Mouse (Mus musculus) embryonic facial prominence, embryonic 12.5 days (tissue): Measurements from ENCODE around the gene Cfap126. TPM values are rescaled to one million over a fixed set of nuclear protein-coding genes. Genes with fewer than 3 reads are reported as not detected.

Source experiments
- ATAC-seq: fragments of 200-750 bp; cut with Nextera tagmentation; 2 replicates; pipeline ENCODE4 v1.8.0; 2017; ENCODE audit not compliant: insufficient number of reproducible peaks, insufficient read depth, low FRiP score, low TSS enrichment
- H3K27ac ChIP-seq: fragments of 300-500 bp; sonication (generic); 2 replicates; pipeline ENCODE4 v1.5.1; 2016; ENCODE audit warnings: mild to moderate bottlenecking
- H3K27me3 ChIP-seq: fragments of 300-500 bp; sonication (generic); 2 replicates; pipeline ENCODE4 v1.6.1; 2016; ENCODE audit warnings: mild to moderate bottlenecking, moderate library complexity
- H3K36me3 ChIP-seq: fragments of 300-500 bp; sonication (generic); 2 replicates; pipeline ENCODE4 v1.6.1; 2016; ENCODE audit warnings: mild to moderate bottlenecking
- H3K4me1 ChIP-seq: fragments of 300-500 bp; sonication (generic); 2 replicates; pipeline ENCODE4 v1.6.1; 2016
- H3K4me2 ChIP-seq: fragments of 300-500 bp; sonication (generic); replicated peaks from 2 replicates; pipeline ENCODE4 v1.6.1; 2016; ENCODE audit warnings: mild to moderate bottlenecking, moderate library complexity
- H3K4me3 ChIP-seq: fragments of 300-500 bp; sonication (generic); 2 replicates; pipeline ENCODE4 v1.5.1; 2016; ENCODE audit warnings: mild to moderate bottlenecking
- H3K9ac ChIP-seq: fragments of 300-500 bp; sonication (generic); 2 replicates; pipeline ENCODE4 v1.6.1; 2016; ENCODE audit warnings: mild to moderate bottlenecking, moderate library complexity
- H3K9me3 ChIP-seq: fragments of 300-500 bp; sonication (generic); 2 replicates; pipeline ENCODE4 v1.6.1; 2016; ENCODE audit warnings: mild to moderate bottlenecking, moderate library complexity
- WGBS: fragments of 180-500 bp; shearing (Covaris S2); methylation state at CpG from one replicate; pipeline ENCODE4 v1.1.7; 2016; 5-methylcytosine and 5-hydroxymethylcytosine counted together
- polyA plus RNA-seq: library from polyadenylated mRNA; unstranded; fragments of >200 nt; fragmentation: Nextera tagmentation; extraction: Ambion mirVana; gene quantifications from 2 replicates; pipeline ENCODE4 v1.2.1, GENCODE M21; 2016

The Cfap126 gene
- polyA plus RNA-seq, 1 experiment from 2014 or later = 1.4 TPM

- 23% methylated on average over 10 of the region's 10 CpGs for WGBS
- no peak overlapping the region for H3K4me3 ChIP-seq
These were observed 17.4 kb upstream of the Cfap126 start for GRCm38 (mm10) chr1:171096110-171096964.

GRCm38 (mm10) chr1:171097136-171097535 lies 16.6 kb upstream of the Cfap126 start:
- Histone ChIP-seq H3K4me2 (no peak overlapping the region), H3K4me1 (0 out of 2 replicates have a peak, but pooled peaks cover 5% of the 10 kb centered on the region), H3K9ac (no peak overlapping the region), H3K4me3 (no peak overlapping the region), H3K9me3 (no peaks in the 10 kb centered on the region), H3K36me3 (no peaks in the 10 kb centered on the region), H3K27ac (no peak overlapping the region), H3K27me3 (no peaks in the 10 kb centered on the region)
- no peak for ATAC-seq

More at GRCm38 (mm10) chr1:171096110-171096964, 17.4 kb upstream of the Cfap126 start:
- no peak overlapping the region for H3K27ac ChIP-seq
- 0 out of 2 replicates have a peak, but pooled peaks cover 5% of the 10 kb centered on the region for H3K4me1 ChIP-seq
- H3K27me3 ChIP-seq = no peaks in the 10 kb centered on the region
- peak overlapping the region; percentile 17; the same call in 1 of the 2 replicates for H3K4me2 ChIP-seq
- H3K9me3 ChIP-seq = no peaks in the 10 kb centered on the region
- no peaks in the 10 kb centered on the region for H3K36me3 ChIP-seq
- no peak for ATAC-seq
- no peak overlapping the region for H3K9ac ChIP-seq

- Histone ChIP-seq H3K9me3 (no peaks in the 10 kb centered on the region), H3K36me3 (no peaks in the 10 kb centered on the region), H3K4me1 (0 out of 2 replicates have a peak, but pooled peaks cover 5% of the 10 kb centered on the region), H3K4me2 (no peak overlapping the region), H3K27ac (no peak overlapping the region), H3K27me3 (no peaks in the 10 kb centered on the region), H3K4me3 (no peak overlapping the region), H3K9ac (no peak overlapping the region)
- no peak for ATAC-seq
- 29% methylated on average over 2 of the region's 2 CpGs for WGBS
These were observed 16.1 kb upstream of the Cfap126 start for GRCm38 (mm10) chr1:171097612-171098011.

- no peak overlapping the region for H3K9ac ChIP-seq
- no peak overlapping the region for H3K27ac ChIP-seq
- ATAC-seq = no peak
- 0 out of 2 replicates have a peak, but pooled peaks cover 9% of the 10 kb centered on the region for H3K4me1 ChIP-seq
- no peaks in the 10 kb centered on the region for H3K27me3 ChIP-seq
- 0 out of 2 replicates have a peak overlapping the region, but pooled peaks have one; percentile 3 for H3K4me3 ChIP-seq
- no peaks in the 10 kb centered on the region for H3K36me3 ChIP-seq
- no peak overlapping the region for H3K4me2 ChIP-seq
- WGBS = 51% methylated on average over 2 of the region's 2 CpGs
- H3K9me3 ChIP-seq = no peaks in the 10 kb centered on the region
These were observed 12.7 kb upstream of the Cfap126 start for GRCm38 (mm10) chr1:171101033-171101432.

- Histone ChIP-seq H3K9me3 (no peaks in the 10 kb centered on the region), H3K27me3 (no peaks in the 10 kb centered on the region), H3K9ac (peak overlapping the region; percentile 57), H3K4me1 (0 out of 2 replicates have a peak, but pooled peaks cover 4% of the 10 kb centered on the region), H3K36me3 (no peaks in the 10 kb centered on the region), H3K27ac (peak overlapping the region; percentile 76), H3K4me2 (peak overlapping the region; percentile 54), H3K4me3 (peak overlapping the region; percentile 77)
- WGBS = under 1% methylated on average over 40 of the region's 40 CpGs
- ATAC-seq = peak; percentile 80
These were observed 11.8 kb upstream of the Cfap126 start for GRCm38 (mm10) chr1:171101733-171102546.

GRCm38 (mm10) chr1:171102547-171103177 lies 11.1 kb upstream of the Cfap126 start:
- peak; percentile 89 for ATAC-seq
- WGBS = under 1% methylated on average over 35 of the region's 35 CpGs
- Histone ChIP-seq H3K4me1 (0 out of 2 replicates have a peak, but pooled peaks cover 4% of the 10 kb centered on the region), H3K4me2 (peak overlapping the region; percentile 54), H3K27ac (peak overlapping the region; percentile 76), H3K9me3 (no peaks in the 10 kb centered on the region), H3K27me3 (no peaks in the 10 kb centered on the region), H3K36me3 (no peaks in the 10 kb centered on the region), H3K4me3 (peak overlapping the region; percentile 77), H3K9ac (peak overlapping the region; percentile 57)

- Histone ChIP-seq H3K9me3 (no peaks in the 10 kb centered on the region), H3K4me1 (0 out of 2 replicates have a peak, but pooled peaks cover 4% of the 10 kb centered on the region), H3K36me3 (no peaks in the 10 kb centered on the region), H3K27ac (no peak overlapping the region), H3K4me2 (peak overlapping the region; percentile 54), H3K4me3 (peak overlapping the region; percentile 77), H3K9ac (no peak overlapping the region; the same call in 1 of the 2 replicates), H3K27me3 (no peaks in the 10 kb centered on the region)
- 10% methylated on average over 10 of the region's 10 CpGs for WGBS
- peak; percentile 17; the same call in 1 of the 2 replicates for ATAC-seq
These were observed 10.4 kb upstream of the Cfap126 start for GRCm38 (mm10) chr1:171103179-171103840.

- H3K9ac ChIP-seq = no peak overlapping the region
- ATAC-seq = no peak
- H3K36me3 ChIP-seq = no peaks in the 10 kb centered on the region
- no peaks in the 10 kb centered on the region for H3K9me3 ChIP-seq
- WGBS = 68% methylated on average over 6 of the region's 6 CpGs
- H3K4me3 ChIP-seq = no peak overlapping the region
- H3K4me2 ChIP-seq = no peak overlapping the region
- 0 out of 2 replicates have a peak, but pooled peaks cover 4% of the 10 kb centered on the region for H3K4me1 ChIP-seq
- H3K27ac ChIP-seq = no peak overlapping the region
- no peaks in the 10 kb centered on the region for H3K27me3 ChIP-seq
These were observed 8.5 kb upstream of the Cfap126 start for GRCm38 (mm10) chr1:171105226-171105625.

- no peaks in the 10 kb centered on the region for H3K9me3 ChIP-seq
- no peak overlapping the region for H3K4me3 ChIP-seq
- no peaks in the 10 kb centered on the region for H3K36me3 ChIP-seq
- no peak overlapping the region for H3K9ac ChIP-seq
- no peak overlapping the region for H3K4me2 ChIP-seq
- peaks cover 5% of the 10 kb centered on the region; the same call in 1 of the 2 replicates for H3K4me1 ChIP-seq
- 34% methylated on average over 9 of the region's 9 CpGs for WGBS
- no peak overlapping the region for H3K27ac ChIP-seq
- no peak for ATAC-seq
- H3K27me3 ChIP-seq = no peaks in the 10 kb centered on the region
These were observed 4.1 kb upstream of the Cfap126 start for GRCm38 (mm10) chr1:171109620-171110019.

- Histone ChIP-seq H3K4me2 (peak overlapping the region; percentile 62), H3K9ac (peak overlapping the region; percentile 42), H3K4me1 (peaks cover 5% of the 10 kb centered on the region; the same call in 1 of the 2 replicates), H3K27ac (peak overlapping the region; percentile 70), H3K9me3 (no peaks in the 10 kb centered on the region), H3K4me3 (peak overlapping the region; percentile 48), H3K36me3 (no peaks in the 10 kb centered on the region), H3K27me3 (no peaks in the 10 kb centered on the region)
- WGBS = 8% methylated on average over 15 of the region's 15 CpGs
- no peak for ATAC-seq
These were observed 3.1 kb upstream of the Cfap126 start for GRCm38 (mm10) chr1:171110659-171111019.
